Mouse (Mus musculus): ENCODE results near the gene Ift20. TPM values are rescaled to one million over a fixed set of nuclear protein-coding genes. Genes with fewer than 3 reads are reported as not detected.

Gene Ift20
- polyA plus RNA-seq (2015; fragmentation: Nextera tagmentation; extraction: Ambion mirVana) = 176 and 183 TPM in 2 replicates

DNA sequence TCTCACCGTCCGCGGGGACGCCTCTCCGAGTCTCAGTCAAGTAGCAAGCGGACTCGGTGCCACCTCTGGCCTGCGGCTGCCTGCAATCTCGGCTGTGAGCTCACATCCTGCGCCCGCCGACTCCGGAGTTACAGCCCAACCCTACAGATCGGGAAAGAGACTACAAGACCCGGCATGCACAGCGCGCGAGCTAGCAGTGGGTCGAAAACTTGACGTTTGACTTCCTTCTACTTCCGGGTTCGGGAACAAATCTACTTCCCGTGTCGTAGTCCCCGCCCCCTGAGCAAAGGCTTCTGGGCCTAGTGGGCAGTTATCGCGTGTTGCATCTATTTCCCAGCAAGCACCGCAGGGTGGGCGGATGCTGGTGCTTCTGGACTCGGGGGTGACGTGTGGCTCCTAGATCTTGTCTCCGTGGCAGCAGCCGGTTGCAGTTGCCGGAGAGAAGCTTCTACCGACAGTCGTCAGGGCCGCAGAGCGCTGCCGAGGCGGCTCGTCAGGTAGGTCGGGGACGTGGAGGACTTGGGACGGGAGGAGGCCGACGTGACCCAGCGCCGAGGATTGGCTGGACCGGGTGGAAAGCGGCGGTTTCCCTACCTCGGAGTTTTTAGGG lies at the start of gene Ift20, which contains the start of gene Tnfaip1:
TSS of gene Ift20 (plus strand) at position 282 of the 610 bp plus-strand sequence.
TSS of gene Tnfaip1 (minus strand) at position 253 of the 610 bp plus-strand sequence.
- H3K36me3 ChIP-seq = peaks cover 29% of the 10 kb centered on the region

GRCm38 (mm10) chr11:78488168-78488567 lies 48.0 kb upstream of the Ift20 start:
- H3K9me3 ChIP-seq = no peaks in the 10 kb centered on the region
- no peak overlapping the region for H3K4me3 ChIP-seq
- no peak for ATAC-seq (ENCODE audit: insufficient number of reproducible peaks, insufficient read depth, low FRiP score, low TSS enrichment, low read depth)
- H3K4me2 ChIP-seq = no peak overlapping the region
- WGBS = 3% methylated on average over 8 of the region's 8 CpGs
- H3K27ac ChIP-seq = no peak overlapping the region
- no peaks in the 10 kb centered on the region for H3K36me3 ChIP-seq
- peaks cover 75% of the 10 kb centered on the region for H3K27me3 ChIP-seq
- no peak overlapping the region for H3K9ac ChIP-seq
- H3K4me1 ChIP-seq = peaks cover 8% of the 10 kb centered on the region

More for the DNA sequence above, at the start of gene Ift20, which contains the start of gene Tnfaip1:
- no peaks in the 10 kb centered on the region for H3K9me3 ChIP-seq
- H3K27me3 ChIP-seq = no peaks in the 10 kb centered on the region
- H3K4me3 ChIP-seq = peak within 1 kb of the TSS; percentile 86
- WGBS = under 1% methylated on average over 52 of the region's 52 CpGs
- peak within 1 kb of the TSS; percentile 96 for H3K27ac ChIP-seq
- ATAC-seq (ENCODE audit: insufficient number of reproducible peaks, insufficient read depth, low FRiP score, low TSS enrichment, low read depth) = peak; percentile 97
- peak within 1 kb of the TSS; percentile 86 for H3K4me2 ChIP-seq
- H3K9ac ChIP-seq = peak within 1 kb of the TSS; percentile 89
- H3K4me1 ChIP-seq = peaks cover 27% of the 10 kb centered on the region

DNA sequence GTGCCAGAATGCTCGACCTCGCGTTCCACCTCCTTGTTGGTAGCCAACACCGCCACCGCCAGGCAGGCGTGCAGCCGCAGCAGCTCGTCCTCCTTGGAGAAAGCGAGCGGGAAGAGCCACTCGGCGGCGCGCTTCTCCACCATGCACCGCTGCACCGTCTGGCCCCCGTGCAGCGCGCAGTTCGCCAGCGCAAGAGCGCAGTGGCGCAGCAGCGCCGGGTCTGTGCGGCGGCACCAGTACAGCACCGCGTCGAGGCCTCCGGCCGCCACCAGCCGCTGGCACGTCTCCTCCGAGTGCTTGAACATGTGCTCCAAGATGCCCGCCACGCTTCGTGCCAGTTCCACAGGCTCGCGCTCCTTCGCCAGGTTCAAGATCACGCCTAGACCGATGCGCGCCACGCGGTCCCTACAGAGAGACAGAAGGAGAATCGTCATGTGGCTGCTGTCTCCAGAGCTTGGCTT lies 45.4 kb upstream of the Ift20 start:
- no peaks in the 10 kb centered on the region for H3K36me3 ChIP-seq
- WGBS = 12% methylated on average over 48 of the region's 48 CpGs
- H3K4me1 ChIP-seq = peaks cover 8% of the 10 kb centered on the region
- peaks cover 83% of the 10 kb centered on the region for H3K27me3 ChIP-seq
- peak overlapping the region; percentile 57 for H3K4me2 ChIP-seq
- no peaks in the 10 kb centered on the region for H3K9me3 ChIP-seq
- peak overlapping the region; percentile 49; the same call in 1 of the 2 replicates for H3K9ac ChIP-seq
- H3K27ac ChIP-seq = no peak overlapping the region
- peak overlapping the region; percentile 35 for H3K4me3 ChIP-seq
- ATAC-seq (ENCODE audit: insufficient number of reproducible peaks, insufficient read depth, low FRiP score, low TSS enrichment, low read depth) = no peak

DNA sequence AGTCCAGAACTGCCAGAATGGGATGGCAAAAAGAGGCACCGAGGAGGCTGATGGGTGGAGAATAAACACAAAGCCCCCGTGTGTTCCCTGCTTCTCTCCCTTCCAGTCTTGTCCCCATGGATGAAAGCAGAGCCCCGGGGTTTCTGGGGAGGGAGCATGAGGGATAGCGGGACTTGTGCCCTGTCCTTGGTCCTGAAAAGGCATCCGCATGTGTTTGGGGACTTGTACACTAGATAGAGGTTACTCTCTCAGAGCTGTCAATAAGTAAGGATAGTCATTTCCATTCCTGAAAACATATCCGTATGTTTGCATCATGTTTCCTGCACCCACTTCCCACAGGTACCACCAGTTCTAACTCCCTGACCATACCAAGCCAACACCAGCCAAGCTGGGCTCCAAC lies 40.3 kb upstream of the Ift20 start:
- 3% methylated on average over 6 of the region's 6 CpGs for WGBS
- Histone ChIP-seq H3K36me3 (no peaks in the 10 kb centered on the region), H3K27ac (no peak overlapping the region), H3K4me3 (no peak overlapping the region), H3K9ac (no peak overlapping the region), H3K9me3 (no peaks in the 10 kb centered on the region), H3K4me1 (peaks cover 18% of the 10 kb centered on the region), H3K4me2 (no peak overlapping the region), H3K27me3 (peaks cover 75% of the 10 kb centered on the region)
- no peak for ATAC-seq (ENCODE audit: insufficient number of reproducible peaks, insufficient read depth, low FRiP score, low TSS enrichment, low read depth)

GRCm38 (mm10) chr11:78497071-78497541 lies 39.1 kb upstream of the Ift20 start:
- peaks cover 73% of the 10 kb centered on the region for H3K27me3 ChIP-seq
- WGBS = under 1% methylated on average over 44 of the region's 44 CpGs
- peak overlapping the region; percentile 61 for H3K4me3 ChIP-seq
- no peak; the same call in 1 of the 2 replicates for ATAC-seq (ENCODE audit: insufficient number of reproducible peaks, insufficient read depth, low FRiP score, low TSS enrichment, low read depth)
- no peak overlapping the region for H3K27ac ChIP-seq
- H3K9me3 ChIP-seq = no peaks in the 10 kb centered on the region
- no peaks in the 10 kb centered on the region for H3K36me3 ChIP-seq
- H3K4me2 ChIP-seq = peak overlapping the region; percentile 98
- H3K4me1 ChIP-seq = peaks cover 16% of the 10 kb centered on the region
- peak overlapping the region; percentile 65 for H3K9ac ChIP-seq

DNA sequence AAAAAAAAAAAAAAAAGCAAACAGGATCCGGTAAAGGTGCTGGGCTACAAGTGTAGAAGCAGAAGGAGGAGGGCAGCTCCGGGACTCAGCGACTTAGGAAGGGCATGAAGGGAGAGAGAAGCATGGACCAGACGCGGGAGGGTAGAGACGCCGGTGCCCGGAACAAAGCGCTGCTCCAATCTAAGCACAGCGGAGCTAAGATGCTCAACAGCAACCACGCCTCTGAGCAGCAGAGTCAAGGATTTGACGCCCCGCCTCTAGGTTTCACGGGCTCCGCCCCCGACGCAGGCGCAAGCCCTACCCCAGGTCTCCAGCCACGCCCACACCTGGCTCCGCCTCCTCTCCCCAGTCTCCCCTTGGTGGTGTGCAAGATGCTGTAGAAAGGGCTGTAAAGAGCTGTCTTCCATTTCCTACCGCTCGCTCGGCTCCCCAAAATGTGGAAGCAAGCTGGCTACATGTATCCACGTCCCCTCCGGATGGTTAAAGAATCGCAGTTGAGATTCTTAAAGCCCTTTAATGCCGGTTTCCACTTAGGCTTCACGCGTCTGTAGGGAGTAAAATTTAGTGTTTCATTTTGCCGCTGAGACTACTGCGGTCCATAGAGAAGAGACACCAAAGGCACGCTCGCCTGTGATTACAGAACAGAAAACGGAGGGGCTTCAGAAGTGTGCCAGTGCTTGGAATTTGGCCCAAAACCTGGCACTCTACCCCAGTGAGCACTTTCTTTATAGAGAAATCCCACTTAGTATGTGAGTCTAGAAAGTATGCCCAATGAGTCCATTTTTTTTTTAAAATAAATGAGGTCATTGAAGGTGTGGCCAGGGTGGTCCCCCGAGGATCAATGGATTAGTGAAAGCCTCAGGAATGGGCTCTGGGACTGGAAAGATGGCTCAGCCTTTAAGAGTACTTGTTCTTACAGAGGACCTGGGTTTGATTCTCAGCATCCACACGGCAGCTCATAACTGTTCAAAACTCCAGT lies 38.3 kb upstream of the Ift20 start, which contains the start of gene Sarm1:
TSS of gene Sarm1 (minus strand) at position 211 of the 979 bp plus-strand sequence.
- no peaks in the 10 kb centered on the region for H3K9me3 ChIP-seq
- 3% methylated on average over 36 of the region's 36 CpGs for WGBS
- peaks cover 67% of the 10 kb centered on the region for H3K27me3 ChIP-seq
- peaks cover 16% of the 10 kb centered on the region for H3K4me1 ChIP-seq
- peak within 1 kb of the TSS; percentile 61 for H3K4me3 ChIP-seq
- peak within 1 kb of the TSS; percentile 65 for H3K9ac ChIP-seq
- H3K4me2 ChIP-seq = peak within 1 kb of the TSS; percentile 98
- H3K36me3 ChIP-seq = no peaks in the 10 kb centered on the region
- H3K27ac ChIP-seq = peak within 1 kb of the TSS; percentile 57; the same call in 1 of the 2 replicates
- ATAC-seq (ENCODE audit: insufficient number of reproducible peaks, insufficient read depth, low FRiP score, low TSS enrichment, low read depth) = peak; percentile 87

GRCm38 (mm10) chr11:78499004-78499403 lies 37.2 kb upstream of the Ift20 start, which contains the start of gene Vtn:
Gene Vtn (plus strand): TSS chr11:78499091.
- Histone ChIP-seq H3K27me3 (peaks cover 66% of the 10 kb centered on the region), H3K36me3 (no peaks in the 10 kb centered on the region), H3K27ac (peak within 1 kb of the TSS; percentile 57; the same call in 1 of the 2 replicates), H3K4me3 (peak within 1 kb of the TSS; percentile 61), H3K9ac (peak within 1 kb of the TSS; percentile 51), H3K4me2 (peak within 1 kb of the TSS; percentile 98), H3K4me1 (peaks cover 16% of the 10 kb centered on the region), H3K9me3 (no peaks in the 10 kb centered on the region)
- no peak for ATAC-seq (ENCODE audit: insufficient number of reproducible peaks, insufficient read depth, low FRiP score, low TSS enrichment, low read depth)
- 47% methylated on average over 7 of the region's 7 CpGs for WGBS

- Histone ChIP-seq H3K9me3 (no peaks in the 10 kb centered on the region), H3K4me2 (no peak overlapping the region), H3K27ac (no peak overlapping the region), H3K4me1 (peaks cover 16% of the 10 kb centered on the region), H3K4me3 (no peak overlapping the region), H3K9ac (no peak overlapping the region), H3K36me3 (no peaks in the 10 kb centered on the region), H3K27me3 (peaks cover 61% of the 10 kb centered on the region)
- WGBS = 50% methylated on average over 16 of the region's 16 CpGs
- ATAC-seq (ENCODE audit: insufficient number of reproducible peaks, insufficient read depth, low FRiP score, low TSS enrichment, low read depth) = no peak
Measured at GRCm38 (mm10) chr11:78499543-78499942, 36.6 kb upstream of the Ift20 start.

DNA sequence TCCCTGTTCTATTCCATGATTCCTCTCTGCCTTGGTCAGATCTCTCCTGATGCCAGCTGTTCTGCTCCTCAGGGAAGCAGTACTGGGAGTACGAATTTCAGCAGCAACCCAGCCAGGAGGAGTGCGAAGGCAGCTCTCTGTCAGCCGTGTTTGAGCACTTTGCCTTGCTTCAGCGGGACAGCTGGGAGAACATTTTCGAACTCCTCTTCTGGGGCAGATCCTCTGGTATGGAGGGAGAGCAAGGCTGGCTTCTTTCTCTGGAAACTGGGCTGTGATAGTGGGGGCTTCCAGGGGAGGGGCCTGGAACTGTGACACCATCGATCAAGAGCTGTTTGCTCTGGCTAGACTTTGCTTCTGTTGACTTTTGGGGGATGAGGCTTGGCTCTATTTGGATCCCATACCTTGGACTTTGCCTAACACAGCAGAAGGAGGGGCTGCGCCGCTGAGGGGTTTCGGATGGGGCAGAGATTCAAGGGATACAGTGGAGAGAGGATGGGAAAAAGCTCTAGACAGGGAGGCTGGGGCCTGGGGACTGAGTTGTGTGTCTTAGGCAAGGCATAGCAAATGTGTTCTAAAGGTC lies 35.4 kb upstream of the Ift20 start:
- no peaks in the 10 kb centered on the region for H3K36me3 ChIP-seq
- H3K9me3 ChIP-seq = no peaks in the 10 kb centered on the region
- WGBS = 84% methylated on average over 9 of the region's 9 CpGs
- H3K27me3 ChIP-seq = peaks cover 50% of the 10 kb centered on the region
- no peak overlapping the region for H3K4me3 ChIP-seq
- H3K4me2 ChIP-seq = no peak overlapping the region
- no peak for ATAC-seq (ENCODE audit: insufficient number of reproducible peaks, insufficient read depth, low FRiP score, low TSS enrichment, low read depth)
- 0 out of 2 replicates have a peak overlapping the region, but pooled peaks have one; percentile 21 for H3K9ac ChIP-seq
- peaks cover 16% of the 10 kb centered on the region for H3K4me1 ChIP-seq
- no peak overlapping the region for H3K27ac ChIP-seq

GRCm38 (mm10) chr11:78501529-78501928 lies 34.6 kb upstream of the Ift20 start:
- Histone ChIP-seq H3K4me3 (no peak overlapping the region), H3K27ac (no peak overlapping the region), H3K4me2 (no peak overlapping the region), H3K4me1 (peaks cover 14% of the 10 kb centered on the region), H3K9ac (no peak overlapping the region), H3K36me3 (peaks cover 3% of the 10 kb centered on the region), H3K9me3 (no peaks in the 10 kb centered on the region), H3K27me3 (peaks cover 42% of the 10 kb centered on the region)
- 81% methylated on average over 20 of the region's 20 CpGs for WGBS
- ATAC-seq (ENCODE audit: insufficient number of reproducible peaks, insufficient read depth, low FRiP score, low TSS enrichment, low read depth) = no peak
